Mouse (Mus musculus): ENCODE data around the gene Tspo. TPM values are rescaled to one million over a fixed set of nuclear protein-coding genes. Genes with fewer than 3 reads are reported as not detected.

Tspo gene
- polyA plus RNA-seq, 1 experiment: 188 TPM

- no peak overlapping the region for H3K4me3 ChIP-seq (ENCODE audit: low read depth, low read length)
- H3K36me3 ChIP-seq (ENCODE audit: control insufficient read depth, insufficient read depth, low read length): no peaks in the 10 kb centered on the region
- 0 out of 2 replicates have a peak overlapping the region, but pooled peaks have one; percentile 2 for H3K27ac ChIP-seq (ENCODE audit: insufficient read depth, low read depth, low read length)
- WGBS: 87% methylated on average over 1 of the region's 1 CpGs
- H3K4me1 ChIP-seq (ENCODE audit: control insufficient read depth, insufficient read depth, insufficient read length, low read length): no peaks in the 10 kb centered on the region
- TF ChIP-seq POLR2A (IDR thresholded peaks at IDR 0.05; ENCODE audit: low read depth, low read length) (no peak), CTCF (IDR thresholded peaks at IDR 0.05; ENCODE audit: extremely low read depth, insufficient read length, insufficient replicate concordance, low read depth, low read length) (no peak)
- no peaks in the 10 kb centered on the region for H3K27me3 ChIP-seq (ENCODE audit: control insufficient read depth, insufficient read depth, low read length)
Observed at GRCm38 (mm10) chr15:83603046-83603396, 39.6 kb downstream of the Tspo start.

GRCm38 (mm10) chr15:83603426-83603825, 40.0 kb downstream of the Tspo start:
- Histone ChIP-seq H3K4me3 (ENCODE audit: low read depth, low read length) (no peak overlapping the region), H3K27ac (ENCODE audit: insufficient read depth, low read depth, low read length) (no peak overlapping the region), H3K4me1 (ENCODE audit: control insufficient read depth, insufficient read depth, insufficient read length, low read length) (no peaks in the 10 kb centered on the region), H3K36me3 (ENCODE audit: control insufficient read depth, insufficient read depth, low read length) (no peaks in the 10 kb centered on the region), H3K27me3 (ENCODE audit: control insufficient read depth, insufficient read depth, low read length) (no peaks in the 10 kb centered on the region)
- TF ChIP-seq POLR2A (IDR thresholded peaks at IDR 0.05; ENCODE audit: low read depth, low read length): no peak
- no peak for TF ChIP-seq CTCF (IDR thresholded peaks at IDR 0.05; ENCODE audit: extremely low read depth, insufficient read length, insufficient replicate concordance, low read depth, low read length)
- 95% methylated on average over 7 of the region's 7 CpGs for WGBS

- no peaks in the 10 kb centered on the region for H3K27me3 ChIP-seq (ENCODE audit: control insufficient read depth, insufficient read depth, low read length)
- 89% methylated on average over 11 of the region's 11 CpGs for WGBS
- H3K4me3 ChIP-seq (ENCODE audit: low read depth, low read length): no peak overlapping the region
- TF ChIP-seq CTCF (IDR thresholded peaks at IDR 0.05; ENCODE audit: extremely low read depth, insufficient read length, insufficient replicate concordance, low read depth, low read length) (no peak), POLR2A (IDR thresholded peaks at IDR 0.05; ENCODE audit: low read depth, low read length) (no peak)
- no peaks in the 10 kb centered on the region for H3K36me3 ChIP-seq (ENCODE audit: control insufficient read depth, insufficient read depth, low read length)
- H3K4me1 ChIP-seq (ENCODE audit: control insufficient read depth, insufficient read depth, insufficient read length, low read length): no peaks in the 10 kb centered on the region
- no peak overlapping the region for H3K27ac ChIP-seq (ENCODE audit: insufficient read depth, low read depth, low read length)
Observed at GRCm38 (mm10) chr15:83606216-83606615, 42.8 kb downstream of the Tspo start.

- Histone ChIP-seq H3K27ac (ENCODE audit: insufficient read depth, low read depth, low read length) (no peak overlapping the region), H3K4me3 (ENCODE audit: low read depth, low read length) (no peak overlapping the region), H3K4me1 (ENCODE audit: control insufficient read depth, insufficient read depth, insufficient read length, low read length) (no peaks in the 10 kb centered on the region), H3K27me3 (ENCODE audit: control insufficient read depth, insufficient read depth, low read length) (no peaks in the 10 kb centered on the region), H3K36me3 (ENCODE audit: control insufficient read depth, insufficient read depth, low read length) (no peaks in the 10 kb centered on the region)
- TF ChIP-seq POLR2A (IDR thresholded peaks at IDR 0.05; ENCODE audit: low read depth, low read length): no peak
- no peak for TF ChIP-seq CTCF (IDR thresholded peaks at IDR 0.05; ENCODE audit: extremely low read depth, insufficient read length, insufficient replicate concordance, low read depth, low read length)
- 89% methylated on average over 8 of the region's 8 CpGs for WGBS
Observed at GRCm38 (mm10) chr15:83606700-83607099, 43.3 kb downstream of the Tspo start.

DNA sequence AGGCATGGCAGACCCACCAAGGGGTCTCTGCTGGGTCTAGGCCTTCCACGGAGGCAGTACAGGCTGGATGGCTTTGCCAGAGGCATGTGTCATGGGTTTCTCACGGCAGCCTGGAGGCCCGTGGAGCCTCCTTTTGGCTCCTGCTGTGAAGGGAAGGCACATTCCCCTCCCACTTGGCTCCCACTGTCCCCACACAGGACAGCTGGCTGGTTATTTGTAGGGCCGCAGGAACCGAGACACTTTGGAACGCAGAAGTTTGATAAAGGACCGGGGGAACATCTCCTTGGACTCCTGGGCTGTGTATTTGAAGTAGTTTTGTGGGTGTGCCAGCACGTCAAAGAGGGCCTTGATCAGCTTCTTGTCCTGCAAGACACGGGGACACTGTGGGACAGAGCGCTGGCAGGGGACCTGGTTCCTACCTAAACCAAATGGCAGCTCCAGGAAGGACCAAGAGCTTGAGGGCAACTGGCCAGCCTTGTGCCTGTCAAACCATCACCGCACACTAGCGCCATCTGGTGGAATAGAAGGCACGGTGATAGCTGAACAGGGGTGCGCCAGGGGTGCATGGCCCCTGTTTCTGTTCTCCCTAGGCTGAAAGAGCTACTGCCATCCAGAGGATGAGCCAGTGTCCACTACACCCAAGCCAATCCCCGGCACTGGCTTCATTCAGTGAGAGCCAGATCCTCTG, 43.9 kb downstream of the Tspo start:
- Histone ChIP-seq H3K4me3 (ENCODE audit: low read depth, low read length) (no peak overlapping the region), H3K36me3 (ENCODE audit: control insufficient read depth, insufficient read depth, low read length) (no peaks in the 10 kb centered on the region), H3K27me3 (ENCODE audit: control insufficient read depth, insufficient read depth, low read length) (no peaks in the 10 kb centered on the region), H3K4me1 (ENCODE audit: control insufficient read depth, insufficient read depth, insufficient read length, low read length) (no peaks in the 10 kb centered on the region), H3K27ac (ENCODE audit: insufficient read depth, low read depth, low read length) (no peak overlapping the region)
- 46% methylated on average over 15 of the region's 15 CpGs for WGBS
- TF ChIP-seq CTCF (IDR thresholded peaks at IDR 0.05; ENCODE audit: extremely low read depth, insufficient read length, insufficient replicate concordance, low read depth, low read length) (peak; percentile 69; the same call in 1 of the 2 replicates), POLR2A (IDR thresholded peaks at IDR 0.05; ENCODE audit: low read depth, low read length) (no peak)

GRCm38 (mm10) chr15:83615245-83615644, 51.9 kb downstream of the Tspo start:
- H3K27ac ChIP-seq (ENCODE audit: insufficient read depth, low read depth, low read length): no peak overlapping the region
- TF ChIP-seq CTCF (IDR thresholded peaks at IDR 0.05; ENCODE audit: extremely low read depth, insufficient read length, insufficient replicate concordance, low read depth, low read length) (no peak), POLR2A (IDR thresholded peaks at IDR 0.05; ENCODE audit: low read depth, low read length) (no peak)
- H3K4me3 ChIP-seq (ENCODE audit: low read depth, low read length): no peak overlapping the region
- no peaks in the 10 kb centered on the region for H3K4me1 ChIP-seq (ENCODE audit: control insufficient read depth, insufficient read depth, insufficient read length, low read length)
- H3K27me3 ChIP-seq (ENCODE audit: control insufficient read depth, insufficient read depth, low read length): no peaks in the 10 kb centered on the region
- 83% methylated on average over 3 of the region's 3 CpGs for WGBS
- no peaks in the 10 kb centered on the region for H3K36me3 ChIP-seq (ENCODE audit: control insufficient read depth, insufficient read depth, low read length)

Other genes starting within 250 kb of the Tspo start
- 39.6 and 88.2 TPM in 2 replicates for gene Arfgap3, start 213.3 kb upstream of the Tspo start, polyA plus RNA-seq (2012; rRNA removed)
- gene Pacsin2, start 99.0 kb upstream of the Tspo start, polyA plus RNA-seq (2012; rRNA removed): 32.5 and 73.5 TPM in 2 replicates
- gene Ttll1, start 52.7 kb upstream of the Tspo start, polyA plus RNA-seq (2012; rRNA removed): 2.3 and 3.1 TPM in 2 replicates
- 2.1 and 5.8 TPM in 2 replicates for gene Bik, start 36.7 kb upstream of the Tspo start, polyA plus RNA-seq (2012; rRNA removed)
- gene Mcat, start 195 bp downstream of the Tspo start, polyA plus RNA-seq (2012; rRNA removed): 10.4 and 15.1 TPM in 2 replicates
- 12.9 and 17.5 TPM in 2 replicates for gene Ttll12, start 31.6 kb downstream of the Tspo start, polyA plus RNA-seq (2012; rRNA removed)
- 10.5 and 19.3 TPM in 2 replicates for gene Scube1, start 161.4 kb downstream of the Tspo start, polyA plus RNA-seq (2012; rRNA removed)
- not detected in 2 replicates for gene Mpped1, start 215.9 kb downstream of the Tspo start, polyA plus RNA-seq (2012; rRNA removed)